Mouse (Mus musculus) adrenal gland, postnatal 25 days (tissue): ENCODE results near the gene Lce1h. TPM values are rescaled to one million over a fixed set of nuclear protein-coding genes. Genes with fewer than 3 reads are reported as not detected.

ENCODE experiments used
- DNase-seq: peaks from one replicate; pipeline ENCODE4 v3.0.0; 2021; ENCODE audit warnings: mixed read lengths
- long read RNA-seq: library from polyadenylated mRNA; stranded (forward); transcript quantifications from one replicate; pipeline ENCODE4 v2.0.0, GENCODE M21; 2021
- total RNA-seq: library from RNA; stranded (reverse); gene quantifications from 2 replicates; pipeline ENCODE4 v1.2.3, GENCODE M21; 2021

Gene Lce1h
- total RNA-seq = not detected in 2 replicates
- long read RNA-seq = 0 reads

- DNase-seq = no peak
These were observed at the start of gene Lce1h for GRCm38 (mm10) chr3:92764965-92765364. Gene Lce1h, minus strand, starts transcription at chr3:92765065.

GRCm38 (mm10) chr3:92807791-92808190 is 42.9 kb upstream of the Lce1h start, which contains the start of gene Lce1k:
Gene Lce1k, minus strand, starts transcription at chr3:92807891.
- DNase-seq = no peak

DNA sequence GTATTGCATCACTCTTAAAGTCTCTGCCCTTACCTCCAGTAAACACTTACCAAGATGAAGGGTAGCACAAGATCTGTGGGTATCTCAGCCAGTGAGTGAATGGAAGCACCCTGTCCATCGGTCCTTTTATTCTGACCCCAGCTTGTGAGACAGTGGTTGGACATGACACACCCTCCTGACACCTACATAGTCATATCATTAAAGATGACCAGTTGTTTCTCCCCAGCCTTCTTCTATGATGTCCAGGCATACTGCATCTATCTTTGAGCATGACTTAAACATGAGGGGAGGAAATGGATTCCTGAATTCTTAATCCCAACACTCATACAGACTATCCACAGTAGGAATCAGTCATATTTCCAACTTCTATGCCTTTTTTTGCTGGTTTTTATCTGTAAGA is 25.5 kb upstream of the Lce1h start, which contains the start of gene Lce1j:
Gene Lce1j (minus strand): TSS at position 101 of the 400 bp plus-strand sequence.
- no peak for DNase-seq

DNA sequence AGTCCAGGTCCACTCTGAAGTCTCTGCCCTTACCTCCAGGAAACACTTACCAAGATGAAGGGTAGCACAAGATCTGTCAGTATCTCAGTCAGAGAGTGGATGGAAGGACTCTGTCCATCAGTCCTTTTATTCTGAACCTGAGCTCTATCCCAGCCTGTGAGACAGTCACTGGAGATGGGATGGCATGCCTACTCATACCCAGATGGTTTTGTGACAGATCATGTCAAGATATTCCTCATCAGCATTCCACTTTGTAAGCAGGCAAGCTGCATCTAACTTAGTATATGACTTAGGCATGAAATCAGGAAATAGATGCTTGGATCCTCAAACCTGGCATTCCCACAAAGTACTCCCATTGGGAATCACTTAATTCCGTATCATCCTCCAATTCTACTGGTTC is 13.9 kb upstream of the Lce1h start, which contains the start of gene Lce1i:
Gene Lce1i (minus strand): TSS at position 101 of the 400 bp plus-strand sequence.
- no peak for DNase-seq

- DNase-seq = no peak
These were observed 6.7 kb upstream of the Lce1h start for GRCm38 (mm10) chr3:92771573-92771972.

- DNase-seq = no peak
These were observed 11.7 kb downstream of the Lce1h start for GRCm38 (mm10) chr3:92753197-92753596.

DNA sequence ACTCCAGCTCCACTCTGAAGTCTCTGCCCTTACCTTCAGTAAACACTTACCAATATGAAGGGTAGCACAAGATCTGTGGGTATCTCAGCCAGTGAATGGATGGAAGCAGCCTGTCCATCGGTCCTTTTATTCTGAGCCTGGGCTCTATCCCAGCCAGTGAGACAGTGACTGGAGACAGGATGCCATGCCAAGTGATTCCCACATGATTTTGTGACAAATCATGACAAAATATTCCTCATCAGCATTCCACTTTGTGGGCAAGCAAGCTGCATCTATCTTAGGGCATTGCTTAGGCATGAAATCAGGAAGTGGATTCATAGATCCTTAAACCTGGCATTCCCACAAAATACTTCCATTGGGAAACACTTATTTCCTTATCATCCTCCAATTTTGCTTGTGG is 12.6 kb downstream of the Lce1h start, which contains the start of gene Lce1g:
Gene Lce1g (minus strand): TSS at position 101 of the 400 bp plus-strand sequence.
- DNase-seq = no peak

GRCm38 (mm10) chr3:92738996-92739395 is 25.9 kb downstream of the Lce1h start, which contains the start of gene Gm38119:
Gene Gm38119, minus strand, starts transcription at chr3:92739096.
- no peak for DNase-seq

GRCm38 (mm10) chr3:92722631-92723030 is 42.2 kb downstream of the Lce1h start:
- DNase-seq = no peak

GRCm38 (mm10) chr3:92720250-92720649 is 44.6 kb downstream of the Lce1h start, which contains the start of gene Lce1f:
Gene Lce1f, minus strand, starts transcription at chr3:92720350.
- DNase-seq = no peak

DNA sequence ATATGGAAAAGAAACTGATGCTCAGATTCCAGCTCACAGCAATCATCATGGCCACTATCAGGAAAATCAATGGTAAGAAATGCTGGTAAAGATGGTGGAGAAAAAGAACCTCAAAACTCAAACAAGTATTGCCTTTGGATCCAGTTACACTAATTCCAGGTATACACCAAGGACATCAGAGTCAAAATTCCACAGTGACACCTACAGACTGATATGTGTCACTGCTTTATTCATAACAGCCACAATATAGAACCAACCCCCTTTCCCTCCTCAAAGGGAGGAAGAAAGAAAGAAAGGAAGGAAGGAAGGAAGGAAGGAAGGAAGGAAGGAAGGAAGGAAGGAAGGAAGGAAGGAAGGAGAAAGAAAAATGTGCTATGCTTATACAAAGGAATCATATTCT is 49.7 kb downstream of the Lce1h start:
- no peak for DNase-seq

Other genes with a start within 250 kb of the Lce1h start
- not detected in 2 replicates for gene 2310046K23Rik, start 230.6 kb downstream of the Lce1h start, total RNA-seq
- gene Ivl, start 191.3 kb downstream of the Lce1h start, total RNA-seq = not detected in 2 replicates
- gene Smcp, start 176.1 kb downstream of the Lce1h start, total RNA-seq = not detected in 2 replicates
- gene 2210017I01Rik, start 157.6 kb downstream of the Lce1h start, total RNA-seq = not detected in 2 replicates
- gene Lce6a, start 143.4 kb downstream of the Lce1h start, total RNA-seq = not detected in 2 replicates
- gene Lce1a1, start 116.8 kb downstream of the Lce1h start, total RNA-seq = not detected in 2 replicates
- not detected in 2 replicates for gene Lce1b, start 108.1 kb downstream of the Lce1h start, total RNA-seq
- gene Lce1a2, start 94.8 kb downstream of the Lce1h start, total RNA-seq = not detected in 2 replicates
- gene Lce1c, start 85.8 kb downstream of the Lce1h start, total RNA-seq = not detected in 2 replicates
- gene Lce1d, start 77.9 kb downstream of the Lce1h start, total RNA-seq = not detected in 2 replicates
- gene Lce1e, start 56.0 kb downstream of the Lce1h start, total RNA-seq = not detected in 2 replicates
- gene Lce1f, start 44.7 kb downstream of the Lce1h start, total RNA-seq = not detected in 2 replicates
- not detected in 2 replicates for gene Gm38119, start 26.0 kb downstream of the Lce1h start, total RNA-seq
- not detected in 2 replicates for gene Lce1g, start 12.7 kb downstream of the Lce1h start, total RNA-seq
- gene Lce1i, start 13.8 kb upstream of the Lce1h start, total RNA-seq = not detected in 2 replicates
- not detected in 2 replicates for gene Lce1j, start 25.4 kb upstream of the Lce1h start, total RNA-seq
- gene Lce1k, start 42.8 kb upstream of the Lce1h start, total RNA-seq = not detected in 2 replicates
- not detected in 2 replicates for gene Kprp, start 62.2 kb upstream of the Lce1h start, total RNA-seq
- not detected in 2 replicates for gene Lce1l, start 86.2 kb upstream of the Lce1h start, total RNA-seq
- not detected in 2 replicates for gene 2310050C09Rik, start 105.2 kb upstream of the Lce1h start, total RNA-seq
- gene Lce3a, start 161.2 kb upstream of the Lce1h start, total RNA-seq = not detected in 2 replicates
- gene Lce3b, start 167.9 kb upstream of the Lce1h start, total RNA-seq = not detected in 2 replicates
- gene Lce3c, start 179.4 kb upstream of the Lce1h start, total RNA-seq = not detected in 2 replicates
- not detected in 2 replicates for gene Lce3d, start 192.3 kb upstream of the Lce1h start, total RNA-seq
- not detected in 2 replicates for gene Lce3e, start 202.0 kb upstream of the Lce1h start, total RNA-seq
- gene Lce3f, start 227.2 kb upstream of the Lce1h start, total RNA-seq = not detected in 2 replicates